Mouse (Mus musculus) midbrain, postnatal 0 days (tissue): ENCODE measurements around the gene Gm648. TPM values are rescaled to one million over a fixed set of nuclear protein-coding genes. Genes with fewer than 3 reads are reported as not detected.

Source experiments
- ATAC-seq: fragments of 200-750 bp; cut with Nextera tagmentation; 2 replicates; pipeline ENCODE4 v1.8.0; 2017; ENCODE audit warnings: moderate number of reproducible peaks, mild to moderate bottlenecking, moderate TSS enrichment, moderate library complexity; ENCODE audit not compliant: low FRiP score
- DNase-seq: peaks from one replicate; pipeline ENCODE4 v3.0.0-alpha.2; 2015; ENCODE audit warnings: low spot score
- H3K27ac ChIP-seq: fragments of 300-500 bp; sonication (generic); 2 replicates; pipeline ENCODE4 v1.5.1; 2014; ENCODE audit warnings: low read depth, mild to moderate bottlenecking, low read length, mixed read lengths
- H3K27me3 ChIP-seq: fragments of 300-500 bp; sonication (generic); 2 replicates; pipeline ENCODE4 v1.6.1; 2014; ENCODE audit warnings: low read length, control low read depth, mixed read lengths; ENCODE audit not compliant: insufficient read depth
- H3K36me3 ChIP-seq: fragments of 300-500 bp; sonication (generic); 2 replicates; pipeline ENCODE4 v1.6.1; 2014; ENCODE audit warnings: low read length, control low read depth, mixed read lengths; ENCODE audit not compliant: insufficient read depth
- H3K4me1 ChIP-seq: fragments of 300-500 bp; sonication (generic); 2 replicates; pipeline ENCODE4 v1.6.1; 2014; ENCODE audit warnings: mild to moderate bottlenecking, control low read depth, antibody characterized with exemption, low read length, mixed read lengths; ENCODE audit not compliant: insufficient read depth
- H3K4me2 ChIP-seq: fragments of 300-500 bp; sonication (generic); 2 replicates; pipeline ENCODE4 v1.6.1; 2014; ENCODE audit warnings: low read depth, mild to moderate bottlenecking, low read length, mixed read lengths; ENCODE audit not compliant: poor library complexity, severe bottlenecking
- H3K4me3 ChIP-seq: fragments of 300-500 bp; sonication (generic); 2 replicates; pipeline ENCODE4 v1.5.1; 2014; ENCODE audit warnings: low read depth, mild to moderate bottlenecking, low read length, moderate library complexity
- H3K9ac ChIP-seq: fragments of 300-500 bp; sonication (generic); replicated peaks from 2 replicates; pipeline ENCODE4 v1.6.1; 2014; ENCODE audit warnings: mild to moderate bottlenecking, low read length, moderate library complexity, mixed read lengths; ENCODE audit not compliant: poor library complexity, severe bottlenecking
- H3K9me3 ChIP-seq: fragments of 300-500 bp; sonication (generic); 2 replicates; pipeline ENCODE4 v1.6.1; 2016; ENCODE audit warnings: low read length, control low read depth
- CTCF ChIP-seq: IDR thresholded peaks from 2 replicates; pipeline ENCODE4 v1.5.1; 2016; ENCODE audit warnings: antibody characterized with exemption, mild to moderate bottlenecking
- WGBS: fragments of 180-500 bp; shearing (Covaris S2); extraction: QIAGEN DNeasy Blood & Tissue Kit; methylation state at CpG from one replicate; pipeline ENCODE4 v1.1.7; 2014; 5-methylcytosine and 5-hydroxymethylcytosine counted together
- polyA plus RNA-seq: library from polyadenylated mRNA; unstranded; fragments of >200 nt; fragmentation: Nextera tagmentation; extraction: Ambion mirVana; gene quantifications from 2 replicates; pipeline ENCODE4 v1.2.1, GENCODE M21; 2015
- total RNA-seq: library from RNA; depleted of rRNA; stranded (reverse); fragments of >200 nt; gene quantifications from 2 replicates; pipeline ENCODE4 v1.2.3, GENCODE M21; 2014; rRNA removed

Gene Gm648
- total RNA-seq = not detected in 2 replicates
- 0.15 TPM in 1 of 2 replicates, not detected in the other for polyA plus RNA-seq

DNA sequence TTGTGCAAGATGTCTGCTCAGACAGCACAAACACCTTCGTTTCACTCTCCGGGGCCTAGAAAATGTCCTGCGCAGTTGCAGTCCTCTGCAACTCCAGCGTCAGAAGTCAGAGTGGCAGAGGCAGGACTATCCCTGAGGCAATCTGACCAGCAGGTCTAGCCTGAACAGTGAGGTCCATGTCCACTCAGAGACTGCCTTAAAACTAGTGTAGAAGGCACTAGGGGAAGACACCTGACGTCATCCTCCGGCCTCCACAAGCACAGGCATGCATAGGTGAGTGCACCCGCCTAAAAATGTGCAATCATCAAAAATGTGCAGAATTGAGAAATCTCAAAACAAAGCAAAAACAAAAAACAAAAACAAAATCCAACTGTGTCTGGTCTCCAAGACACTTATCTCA is at the start of gene Gm648:
Gm648 (minus strand) TSS at position 101 of the 400 bp plus-strand sequence.
- Histone ChIP-seq H3K9ac (no peak within 1 kb of the TSS), H3K4me2 (no peak within 1 kb of the TSS), H3K27me3 (no peaks in the 10 kb centered on the region), H3K9me3 (no peaks in the 10 kb centered on the region), H3K36me3 (no peaks in the 10 kb centered on the region), H3K4me3 (no peak within 1 kb of the TSS), H3K27ac (no peak within 1 kb of the TSS), H3K4me1 (no peaks in the 10 kb centered on the region)
- DNase-seq (no peak), ATAC-seq (no peak)
- WGBS = 89% methylated on average over 7 of the region's 7 CpGs
- TF ChIP-seq CTCF = no peak

DNA sequence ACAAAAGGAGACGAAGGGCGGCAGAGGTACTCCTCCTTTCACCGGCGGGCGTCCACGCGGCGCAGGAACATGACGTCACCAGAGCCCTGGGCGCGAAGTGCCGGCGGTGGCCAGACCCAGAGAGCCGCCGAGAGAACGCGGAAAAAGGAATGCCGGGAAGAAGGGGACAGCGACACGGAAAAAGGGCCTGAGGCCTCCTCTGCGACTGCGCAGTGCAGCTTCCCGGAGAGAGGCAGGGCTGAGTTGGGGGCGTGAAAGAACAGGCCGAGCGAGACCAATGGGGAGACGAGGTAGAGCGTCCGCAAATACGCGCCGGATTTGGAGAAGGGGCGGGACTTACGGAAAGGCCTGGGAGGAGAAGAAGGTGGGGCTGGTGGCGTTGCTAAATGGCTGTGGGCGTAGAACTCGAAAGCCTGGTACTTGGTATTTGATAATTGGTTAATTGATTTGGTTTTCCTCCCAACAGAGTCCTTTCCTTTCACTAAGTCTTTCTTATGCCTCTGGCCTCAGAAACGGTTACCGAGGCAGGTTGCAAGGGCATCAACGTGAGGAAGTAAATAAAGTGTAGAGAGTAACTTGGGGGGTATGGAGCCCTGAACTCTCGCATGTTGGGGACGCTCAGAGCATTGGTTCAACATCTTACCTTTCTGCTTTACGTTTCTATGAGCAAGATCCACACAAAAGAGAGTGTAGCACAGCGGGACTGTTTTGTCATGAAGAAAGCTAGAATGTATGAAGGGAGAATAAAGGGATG is 48.7 kb upstream of the Gm648 start, which contains the start of gene Mmgt1:
Mmgt1 (minus strand) TSS at position 183 of the 754 bp plus-strand sequence.
- Histone ChIP-seq H3K36me3 (no peaks in the 10 kb centered on the region), H3K9ac (peak within 1 kb of the TSS; percentile 62), H3K27ac (peak within 1 kb of the TSS; percentile 47; the same call in 1 of the 2 replicates), H3K4me2 (peak within 1 kb of the TSS; percentile 49), H3K4me1 (0 out of 2 replicates have a peak, but pooled peaks cover 3% of the 10 kb centered on the region), H3K27me3 (no peaks in the 10 kb centered on the region), H3K4me3 (peak within 1 kb of the TSS; percentile 58), H3K9me3 (no peaks in the 10 kb centered on the region)
- peak; percentile 99 for ATAC-seq
- 23% methylated on average over 44 of the region's 44 CpGs for WGBS
- DNase-seq = peak; percentile 94
- no peak for TF ChIP-seq CTCF

DNA sequence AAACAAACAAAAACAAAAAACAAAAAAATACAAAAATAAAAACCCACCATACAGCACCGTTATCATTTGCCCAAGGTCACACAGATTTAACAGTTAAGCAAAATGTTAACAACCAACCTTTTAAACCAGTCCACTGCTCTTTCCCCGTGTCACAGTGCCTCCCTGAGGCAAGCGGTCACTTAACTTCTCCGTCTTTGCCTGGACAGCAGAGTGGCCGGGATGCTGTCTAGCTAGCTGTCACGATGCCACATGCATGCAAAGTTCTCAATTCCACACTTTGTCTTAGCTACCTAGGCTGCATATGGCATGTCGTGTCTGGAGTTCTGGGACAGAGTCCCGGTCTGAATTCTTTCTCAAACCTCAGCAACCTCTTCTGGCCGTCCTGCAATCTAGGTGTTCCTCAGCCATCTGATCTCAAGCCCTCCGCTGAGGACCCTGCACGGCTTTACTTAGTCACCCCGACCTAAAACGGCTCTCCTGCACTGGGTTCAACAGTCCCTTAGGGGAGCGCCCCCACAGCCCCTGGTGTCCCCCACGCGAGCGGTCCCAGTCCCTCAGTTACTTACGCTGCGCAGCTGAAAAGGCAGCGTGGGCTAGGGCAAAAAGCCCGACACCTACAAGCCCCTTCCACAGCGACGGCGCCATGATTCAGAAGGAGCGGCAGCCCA is 47.9 kb upstream of the Gm648 start:
- ATAC-seq (peak; percentile 62), DNase-seq (peak; percentile 8)
- Histone ChIP-seq H3K36me3 (no peaks in the 10 kb centered on the region), H3K9me3 (no peaks in the 10 kb centered on the region), H3K27ac (peak overlapping the region; percentile 47; the same call in 1 of the 2 replicates), H3K4me1 (0 out of 2 replicates have a peak, but pooled peaks cover 3% of the 10 kb centered on the region), H3K27me3 (no peaks in the 10 kb centered on the region), H3K9ac (peak overlapping the region; percentile 62), H3K4me3 (peak overlapping the region; percentile 58), H3K4me2 (peak overlapping the region; percentile 49)
- TF ChIP-seq CTCF = peak; percentile 38
- WGBS = 18% methylated on average over 25 of the region's 25 CpGs

DNA sequence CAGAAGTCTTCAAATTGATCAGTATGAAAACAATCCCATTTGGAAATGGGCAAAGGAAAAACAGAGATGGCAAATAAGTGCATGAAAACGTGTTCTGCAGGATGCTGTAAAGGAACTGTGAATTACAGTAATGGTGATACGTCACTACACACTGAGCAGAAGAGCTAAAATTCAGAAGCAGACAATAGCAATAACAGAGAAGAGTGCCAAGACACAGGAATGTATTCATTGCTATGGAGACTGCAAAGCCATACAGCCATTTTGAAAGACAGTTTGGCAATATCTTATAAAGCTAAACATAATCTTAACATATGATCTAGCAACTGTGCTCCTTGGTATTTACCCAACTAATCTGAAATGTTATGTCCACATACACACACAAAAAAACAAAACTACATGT is 28.8 kb upstream of the Gm648 start:
- Histone ChIP-seq H3K9me3 (no peaks in the 10 kb centered on the region), H3K27me3 (no peaks in the 10 kb centered on the region), H3K4me2 (no peak overlapping the region), H3K9ac (no peak overlapping the region), H3K36me3 (no peaks in the 10 kb centered on the region), H3K4me3 (no peak overlapping the region), H3K27ac (no peak overlapping the region), H3K4me1 (no peaks in the 10 kb centered on the region)
- TF ChIP-seq CTCF = no peak
- ATAC-seq (no peak), DNase-seq (no peak)
- WGBS = 77% methylated on average over 2 of the region's 2 CpGs

DNA sequence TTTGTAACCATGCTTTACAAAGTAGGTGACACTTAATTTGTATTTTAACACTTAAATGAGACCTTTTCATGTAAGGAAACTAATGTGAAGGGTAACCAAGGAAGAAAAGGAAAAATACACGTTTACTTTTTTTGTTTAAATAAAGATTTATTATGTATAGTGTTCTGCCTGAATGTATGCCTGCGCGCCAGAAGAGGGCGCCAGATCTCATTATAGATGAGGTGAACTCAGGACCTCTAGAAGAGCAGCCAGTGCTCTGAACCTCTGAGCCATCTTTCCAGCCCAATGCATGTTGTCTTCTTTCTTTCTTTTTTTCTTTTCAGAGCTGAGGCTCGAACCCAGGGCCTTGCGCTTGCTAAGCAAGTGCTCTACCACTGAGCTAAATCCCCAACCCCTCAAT is 23.1 kb upstream of the Gm648 start:
- peak; percentile 48 for TF ChIP-seq CTCF
- no peak for DNase-seq
- H3K4me2 ChIP-seq = no peak overlapping the region

DNA sequence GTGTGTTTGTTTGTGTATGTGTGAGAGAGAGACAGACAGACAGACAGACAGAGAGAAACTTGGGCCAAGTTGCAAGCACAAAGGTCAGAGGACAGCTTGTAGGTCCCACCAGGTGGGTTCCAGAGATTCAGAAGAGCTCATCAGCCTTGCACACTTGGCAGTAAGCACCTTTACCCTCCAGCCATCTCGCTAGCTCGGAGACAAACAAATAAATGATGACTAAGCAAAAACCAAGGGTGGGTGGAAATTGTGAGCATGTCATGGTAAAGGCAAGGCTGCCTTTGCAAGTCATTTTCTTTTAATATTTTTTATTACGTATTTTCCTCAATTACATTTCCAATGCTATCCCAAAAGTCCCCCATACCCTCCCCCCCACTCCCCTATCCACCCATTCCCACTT is 4.2 kb upstream of the Gm648 start:
- H3K9me3 ChIP-seq = no peaks in the 10 kb centered on the region
- no peaks in the 10 kb centered on the region for H3K36me3 ChIP-seq
- no peaks in the 10 kb centered on the region for H3K27me3 ChIP-seq
- no peak overlapping the region for H3K4me3 ChIP-seq
- TF ChIP-seq CTCF = no peak
- WGBS = 80% methylated on average over 3 of the region's 3 CpGs
- H3K27ac ChIP-seq = no peak overlapping the region
- H3K4me2 ChIP-seq = no peak overlapping the region
- H3K4me1 ChIP-seq = no peaks in the 10 kb centered on the region
- DNase-seq (no peak), ATAC-seq (no peak)
- H3K9ac ChIP-seq = no peak overlapping the region

More for the DNA sequence above, 23.1 kb upstream of the Gm648 start:
- ATAC-seq = no peak
- no peak overlapping the region for H3K9ac ChIP-seq
- 28% methylated on average over 6 of the region's 6 CpGs for WGBS
- no peaks in the 10 kb centered on the region for H3K36me3 ChIP-seq
- no peak overlapping the region for H3K27ac ChIP-seq
- H3K27me3 ChIP-seq = no peaks in the 10 kb centered on the region
- H3K4me3 ChIP-seq = no peak overlapping the region
- H3K9me3 ChIP-seq = no peaks in the 10 kb centered on the region
- H3K4me1 ChIP-seq = no peaks in the 10 kb centered on the region
